Mouse (Mus musculus) adrenal gland, postnatal 4 days (tissue): ENCODE data around the gene Ugp2. TPM values are rescaled to one million over a fixed set of nuclear protein-coding genes. Genes with fewer than 3 reads are reported as not detected.
"Not testable (repeated sequence)": the region's sequence is repeated elsewhere in the genome, so short reads cannot be mapped to it uniquely, and the experiment has no call there.

Source experiments
- DNase-seq, 2 experiments: peaks; one replicate each; pipeline ENCODE4 v3.0.0; 2021 to 2022; ENCODE audit warnings: low spot score in 2 of 2, mixed read lengths in 2 of 2
- total RNA-seq, 2 experiments: library from RNA; stranded (reverse); gene quantifications; 2 replicates each; pipeline ENCODE4 v1.2.3; 2021

Gene Ugp2
- total RNA-seq, 2 experiments from 2014 or later: 78.2 to 83.7 TPM

DNA sequence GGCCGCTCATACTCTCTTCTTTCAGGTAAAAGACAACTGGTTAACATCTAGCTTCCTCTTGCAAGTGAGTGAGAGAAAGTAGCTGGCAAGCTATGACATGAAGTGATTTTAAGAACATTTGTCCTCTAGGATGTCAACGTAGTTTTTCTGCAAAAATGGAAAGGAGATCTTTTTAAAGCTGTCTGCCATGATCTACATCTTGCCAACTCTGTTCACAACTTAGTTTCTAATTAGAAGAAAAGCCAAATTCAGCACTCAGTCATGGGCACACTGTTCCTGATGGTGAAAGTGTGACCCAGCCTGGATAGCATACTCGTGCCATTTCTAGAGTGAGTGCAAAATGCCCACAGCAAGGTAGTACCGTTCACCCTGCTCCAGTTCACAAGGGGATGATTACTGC lies 31.9 kb downstream of the Ugp2 start:
- DNase-seq: no peak

- DNase-seq: no peak
These were observed 33.1 kb downstream of the Ugp2 start for GRCm38 (mm10) chr11:21337855-21338254.

- DNase-seq: no peak
These were observed 38.2 kb downstream of the Ugp2 start for GRCm38 (mm10) chr11:21332639-21333295.

- DNase-seq: no peak
These were observed 42.9 kb downstream of the Ugp2 start for GRCm38 (mm10) chr11:21328141-21328540.

- DNase-seq: no peak
These were observed 43.5 kb downstream of the Ugp2 start for GRCm38 (mm10) chr11:21327486-21327885.

GRCm38 (mm10) chr11:21326770-21327169 lies 44.2 kb downstream of the Ugp2 start:
- DNase-seq: no peak

- no peak for DNase-seq
These were observed 45.2 kb downstream of the Ugp2 start for GRCm38 (mm10) chr11:21325781-21326180.

GRCm38 (mm10) chr11:21322349-21322748 lies 48.7 kb downstream of the Ugp2 start:
- DNase-seq: no peak

DNA sequence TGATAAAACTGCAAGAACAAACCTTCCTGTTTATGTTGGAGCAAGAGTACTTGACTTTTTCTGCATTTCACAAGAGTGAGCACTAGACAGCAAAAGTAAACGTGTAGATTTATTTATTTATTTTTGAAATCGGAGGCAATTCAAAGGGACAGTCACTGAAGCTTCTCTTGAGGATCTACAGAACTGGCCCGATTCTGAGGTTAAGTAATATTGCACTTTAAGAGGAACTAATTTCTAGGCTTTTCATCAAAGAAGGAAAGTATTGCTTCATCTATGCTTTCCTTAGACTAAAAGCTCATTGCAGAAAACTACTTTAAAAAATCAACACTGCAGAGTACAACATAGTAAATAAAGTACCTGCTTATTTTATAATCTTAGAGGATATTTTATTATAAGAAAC lies 49.4 kb downstream of the Ugp2 start:
- DNase-seq: no peak

DNA sequence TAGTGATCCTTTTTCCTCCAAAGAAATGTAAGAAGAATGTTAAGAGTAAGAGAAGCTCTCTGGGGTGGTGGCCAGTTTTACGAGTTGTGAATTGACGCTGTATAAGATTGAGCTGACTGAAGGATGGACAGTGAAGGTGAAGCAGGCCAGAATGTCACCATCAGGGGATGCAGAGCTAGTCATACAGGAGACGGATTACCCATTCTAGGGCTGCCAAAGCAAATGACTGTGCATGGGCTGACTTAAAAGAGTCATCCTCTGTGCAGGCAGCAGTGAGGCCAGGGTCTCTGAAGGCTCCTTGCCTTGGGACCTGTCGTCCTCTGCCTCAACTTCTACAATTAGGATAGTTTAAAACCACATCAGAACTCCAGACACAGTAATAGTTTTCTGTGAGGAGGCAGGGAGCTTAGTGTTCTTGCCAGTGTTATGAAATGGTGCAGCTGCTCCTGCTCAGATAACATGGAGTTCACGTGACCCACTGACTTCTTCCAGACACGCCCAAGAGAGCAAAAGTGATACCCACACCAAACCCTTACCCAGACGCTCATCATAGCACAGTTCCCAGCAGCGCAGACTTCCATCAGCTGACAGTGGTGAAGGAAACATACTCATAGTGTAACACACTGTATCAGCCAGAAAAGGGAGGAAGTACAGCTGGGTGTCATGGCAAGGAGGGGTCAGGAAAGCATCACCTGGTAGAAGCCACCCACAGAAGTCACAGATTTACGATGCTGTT lies 56.9 kb downstream of the Ugp2 start:
- no peak for DNase-seq

DNA sequence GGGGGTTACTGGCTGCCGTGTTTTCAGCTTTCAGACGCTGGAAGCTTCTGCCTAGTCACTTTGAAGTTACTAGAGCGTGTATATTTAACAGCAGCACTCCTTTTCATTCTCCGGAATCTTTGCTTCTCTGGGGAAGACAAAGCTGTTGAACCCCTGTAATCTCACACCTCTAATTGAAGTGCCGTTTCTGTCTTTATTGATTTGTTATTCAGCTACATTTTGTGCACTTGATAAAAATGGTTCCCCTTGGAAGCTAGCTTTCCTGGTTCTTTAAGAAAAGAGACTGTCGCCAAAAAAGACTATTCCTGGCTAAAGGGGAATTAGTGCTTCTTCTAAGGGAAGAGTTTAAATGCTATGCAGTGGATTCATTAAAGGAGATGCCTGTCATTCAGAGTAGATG lies 61.5 kb downstream of the Ugp2 start:
- no peak for DNase-seq

DNA sequence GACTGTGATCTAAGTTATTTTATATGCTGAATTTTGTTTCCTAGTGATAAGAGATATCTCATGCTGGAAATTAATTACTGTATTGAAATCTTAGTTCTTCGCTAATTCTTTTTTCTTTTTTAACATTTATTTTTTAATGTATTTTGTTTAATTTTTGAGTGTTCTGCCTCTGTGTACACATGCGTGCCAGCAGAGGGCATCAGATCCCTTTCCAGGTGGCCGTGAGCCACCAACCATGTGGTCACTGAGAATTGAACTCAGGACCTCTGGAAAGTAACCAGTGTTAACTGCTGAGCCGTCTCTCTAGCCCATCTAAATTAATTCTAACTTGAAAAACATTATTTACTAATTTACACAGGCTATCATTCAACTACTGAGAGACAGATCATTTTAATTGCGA lies 62.9 kb downstream of the Ugp2 start:
- no peak for DNase-seq

DNA sequence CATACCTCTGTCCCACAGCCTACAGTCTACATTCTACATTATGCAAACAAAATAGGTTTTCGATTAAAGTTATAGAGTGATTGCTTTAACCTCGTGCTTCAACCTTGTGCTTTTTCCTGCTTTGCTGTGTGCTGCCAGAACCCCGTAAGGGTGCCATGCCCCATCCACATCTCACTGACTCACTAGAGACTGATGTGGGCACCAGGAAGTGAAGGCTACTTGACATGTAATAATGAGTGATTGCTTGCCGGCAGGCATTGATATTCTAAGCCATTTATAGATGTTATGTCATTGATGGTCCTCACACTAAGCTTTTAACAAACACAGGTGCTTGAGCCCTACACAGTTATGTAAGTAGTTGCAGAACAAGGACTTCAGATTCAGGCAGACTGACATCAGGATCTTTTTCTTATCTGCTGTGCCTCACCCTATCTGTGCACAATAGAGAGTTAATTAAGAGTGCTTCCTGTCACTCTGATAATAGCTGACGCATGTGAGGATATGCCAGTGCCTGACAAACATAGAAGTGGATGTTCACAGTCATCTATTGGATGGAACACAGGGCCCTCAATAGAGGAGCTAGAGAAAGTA lies 63.8 kb downstream of the Ugp2 start:
- DNase-seq: no peak

GRCm38 (mm10) chr11:21303619-21304018 lies 67.4 kb downstream of the Ugp2 start:
- no peak for DNase-seq

DNA sequence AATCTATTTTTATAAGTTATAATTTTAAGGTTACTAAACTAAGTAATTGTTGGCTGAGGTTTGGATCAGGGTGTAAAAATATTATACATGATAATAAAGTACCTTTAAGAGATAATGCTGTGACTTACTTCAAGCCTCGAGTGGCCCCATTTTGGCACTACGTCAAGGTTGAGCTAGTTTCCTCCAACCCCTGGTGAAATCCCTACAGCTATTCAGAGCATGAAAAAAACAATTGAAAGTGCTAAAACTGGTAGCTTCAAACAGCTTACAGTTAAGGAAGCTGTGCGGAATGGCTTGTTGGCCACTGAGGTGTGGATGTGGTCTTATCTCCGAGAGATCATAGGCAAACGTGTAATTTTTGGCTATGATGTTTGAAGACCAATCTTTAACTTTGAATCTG lies 75.5 kb downstream of the Ugp2 start:
- no peak for DNase-seq

DNA sequence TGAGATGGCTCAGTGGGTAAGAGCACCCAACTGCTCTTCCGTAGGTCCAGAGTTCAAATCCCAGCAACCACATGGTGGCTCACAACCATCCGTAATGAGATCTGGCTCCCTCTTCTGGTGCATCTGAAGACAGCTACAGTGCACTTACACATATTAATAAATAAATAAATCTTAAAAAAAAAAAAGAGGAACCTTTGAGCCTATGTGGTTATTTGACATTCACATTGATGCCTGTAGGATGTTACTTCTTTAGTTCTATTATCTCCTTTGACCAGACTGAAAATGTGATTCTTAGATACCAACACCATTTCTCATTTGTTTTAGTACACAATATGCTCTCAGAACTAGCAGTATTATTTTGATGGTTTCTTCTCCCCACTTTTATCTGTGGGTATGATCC lies 82.8 kb downstream of the Ugp2 start:
- DNase-seq: not testable (repeated sequence)

DNA sequence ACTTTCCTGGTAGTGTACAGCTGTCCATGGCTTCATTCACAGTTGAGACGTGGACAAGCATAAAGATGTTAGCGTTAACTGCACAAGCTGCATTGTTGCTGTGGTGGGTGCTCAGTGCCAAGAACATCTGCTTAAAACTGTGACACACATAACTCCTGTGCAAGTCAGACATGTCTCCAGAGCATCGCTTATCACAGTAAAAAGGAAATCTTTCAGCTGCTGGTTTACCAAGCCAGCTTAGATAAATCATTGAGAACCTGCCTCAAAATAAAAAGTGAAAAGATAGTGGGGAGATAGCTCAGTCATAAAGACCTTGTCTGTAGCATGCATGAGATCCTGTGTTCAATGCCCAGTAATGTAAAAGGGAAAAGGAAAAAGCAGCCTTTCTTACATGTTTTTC lies 84.6 kb downstream of the Ugp2 start:
- no peak for DNase-seq

- no peak for DNase-seq
These were observed 94.8 kb downstream of the Ugp2 start for GRCm38 (mm10) chr11:21276151-21276550.
